8 mouse cellular contexts compared by ENCODE assay signal in the genomic region with DNA sequence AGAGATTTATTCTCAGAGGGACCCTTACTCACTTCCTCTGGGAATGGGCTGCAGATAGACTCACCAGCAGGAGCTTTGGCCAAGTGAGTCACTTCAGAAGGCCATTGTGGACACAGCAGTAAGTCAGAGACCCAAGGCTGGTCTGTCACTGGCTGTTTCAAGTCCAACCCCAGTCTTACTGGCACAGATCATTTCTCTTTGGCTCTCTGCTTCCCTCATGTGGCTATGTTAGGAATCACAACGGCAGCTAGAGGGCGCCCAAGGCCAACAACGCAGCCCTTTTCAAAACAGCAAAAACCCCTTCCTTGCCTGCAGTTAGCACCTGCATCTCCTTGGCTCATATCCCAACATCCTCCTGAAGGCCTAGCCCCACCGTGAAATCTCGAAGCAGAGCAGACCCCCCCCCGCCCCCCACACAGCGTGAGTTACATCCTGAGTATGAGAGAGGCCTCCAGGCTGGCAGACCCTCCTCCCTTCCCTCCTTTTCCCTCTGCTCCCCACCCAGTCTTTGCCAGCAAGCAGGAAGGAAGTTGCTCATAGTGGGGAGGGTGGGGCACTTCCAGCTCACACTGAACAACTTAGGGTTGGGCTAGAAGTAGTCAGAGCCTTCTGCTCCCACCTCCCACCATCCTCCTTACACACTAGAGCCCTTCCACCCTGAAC. TPM values are rescaled to one million over a fixed set of nuclear protein-coding genes. Genes with fewer than 3 reads are reported as not detected.
DNase-seq lines count a peak whose midpoint lies in the region; ATAC-seq and TF ChIP-seq lines count a peak whose summit lies in the region.

No protein-coding gene starts in this region.

- TF ChIP-seq POLR2A in limb, embryonic 14.5 days (IDR thresholded peaks at IDR 0.05; ENCODE audit: borderline replicate concordance, extremely low read depth, insufficient read depth, insufficient read length): no peak

- peak; percentile 92 for DNase-seq in 3T3-L1 (ENCODE audit: low read depth, low spot score)
- DNase-seq in adrenal gland, postnatal 14 days: peak; percentile 90
- peak; percentile 84 for DNase-seq in embryonic facial prominence, embryonic 11.5 days (ENCODE audit: low spot score)
- DNase-seq in heart, adult 9 months (ENCODE audit: low spot score in 2 of 2): peak; percentile 79 to 84
- peak; percentile 68 to 86 for DNase-seq in kidney, adult 8-10 months
- DNase-seq in limb, embryonic 14.5 days (ENCODE audit: low spot score): peak; percentile 69
- peak; percentile 88 for DNase-seq in midbrain, postnatal 0 days (ENCODE audit: low spot score)
- peak; percentile 47 to 57 for DNase-seq in spleen, postnatal 36 days (ENCODE audit: low spot score in 2 of 2)

- no peaks in the 10 kb centered on the region for H3K9me3 ChIP-seq in embryonic facial prominence, embryonic 11.5 days (replicated peaks; ENCODE audit: control insufficient read depth, low read length)
- H3K9me3 ChIP-seq in limb, embryonic 14.5 days (ENCODE audit: control insufficient read depth, low read length): no peaks in the 10 kb centered on the region
- no peaks in the 10 kb centered on the region for H3K9me3 ChIP-seq in midbrain, postnatal 0 days (ENCODE audit: low read length)

- H3K36me3 ChIP-seq in embryonic facial prominence, embryonic 11.5 days (replicated peaks; ENCODE audit: control insufficient read depth, insufficient read depth, low read depth, low read length): no peaks in the 10 kb centered on the region
- H3K36me3 ChIP-seq in limb, embryonic 14.5 days (ENCODE audit: control insufficient read depth, insufficient read depth, low read length): no peaks in the 10 kb centered on the region
- H3K36me3 ChIP-seq in midbrain, postnatal 0 days (ENCODE audit: insufficient read depth, low read length): no peaks in the 10 kb centered on the region

- no peak overlapping the region for H3K27ac ChIP-seq in embryonic facial prominence, embryonic 11.5 days (replicated peaks; ENCODE audit: low read depth, low read length)
- no peak overlapping the region for H3K27ac ChIP-seq in limb, embryonic 14.5 days (replicated peaks; ENCODE audit: low read depth, low read length)
- H3K27ac ChIP-seq in midbrain, postnatal 0 days (ENCODE audit: low read depth, low read length): peak overlapping the region; percentile 34

- WGBS in embryonic facial prominence, embryonic 11.5 days: 2% methylated on average over 7 of the region's 7 CpGs
- WGBS in limb, embryonic 14.5 days: 1% methylated on average over 7 of the region's 7 CpGs
- WGBS in midbrain, postnatal 0 days: 2% methylated on average over 6 of the region's 7 CpGs

- no peak overlapping the region for H3K9ac ChIP-seq in embryonic facial prominence, embryonic 11.5 days (replicated peaks; ENCODE audit: low read length)
- no peak overlapping the region for H3K9ac ChIP-seq in limb, embryonic 14.5 days (ENCODE audit: low read depth, low read length, severe bottlenecking)
- H3K9ac ChIP-seq in midbrain, postnatal 0 days (replicated peaks; ENCODE audit: low read length, poor library complexity, severe bottlenecking): 0 out of 2 replicates have a peak overlapping the region, but pooled peaks have one; percentile 8

- H3K4me2 ChIP-seq in embryonic facial prominence, embryonic 11.5 days (ENCODE audit: low read depth, low read length): no peak overlapping the region
- H3K4me2 ChIP-seq in limb, embryonic 14.5 days (replicated peaks; ENCODE audit: low read depth, low read length, severe bottlenecking): no peak overlapping the region
- no peak overlapping the region for H3K4me2 ChIP-seq in midbrain, postnatal 0 days (ENCODE audit: low read depth, low read length, poor library complexity, severe bottlenecking)

- no peaks in the 10 kb centered on the region for H3K27me3 ChIP-seq in embryonic facial prominence, embryonic 11.5 days (ENCODE audit: control insufficient read depth, insufficient read depth, low read length)
- no peaks in the 10 kb centered on the region for H3K27me3 ChIP-seq in limb, embryonic 14.5 days (ENCODE audit: control insufficient read depth, insufficient read depth, low read length)
- H3K27me3 ChIP-seq in midbrain, postnatal 0 days (ENCODE audit: insufficient read depth, low read length): no peaks in the 10 kb centered on the region

- no peaks in the 10 kb centered on the region for H3K4me1 ChIP-seq in embryonic facial prominence, embryonic 11.5 days (ENCODE audit: control insufficient read depth, insufficient read depth, low read length)
- H3K4me1 ChIP-seq in limb, embryonic 14.5 days (ENCODE audit: control insufficient read depth, insufficient read depth, low read length): no peaks in the 10 kb centered on the region
- H3K4me1 ChIP-seq in midbrain, postnatal 0 days (ENCODE audit: insufficient read depth, low read length): no peaks in the 10 kb centered on the region

- 0 out of 2 replicates have a peak, but pooled peaks have one; percentile 30 for ATAC-seq in embryonic facial prominence, embryonic 11.5 days (replicated peaks; ENCODE audit: insufficient number of reproducible peaks, low FRiP score, low TSS enrichment, low read depth)
- peak; percentile 50; the same call in 1 of the 2 replicates for ATAC-seq in limb, embryonic 14.5 days (ENCODE audit: low FRiP score, low read depth)
- peak; percentile 68 for ATAC-seq in midbrain, postnatal 0 days (ENCODE audit: low FRiP score)

- TF ChIP-seq CTCF in midbrain, postnatal 0 days (IDR thresholded peaks at IDR 0.05): peak; percentile 99

- no peak overlapping the region for H3K4me3 ChIP-seq in embryonic facial prominence, embryonic 11.5 days (ENCODE audit: low read depth, low read length)
- H3K4me3 ChIP-seq in limb, embryonic 14.5 days (replicated peaks; ENCODE audit: low read length): no peak overlapping the region
- no peak overlapping the region for H3K4me3 ChIP-seq in midbrain, postnatal 0 days (ENCODE audit: low read depth, low read length)

RNA-seq across cellular contexts. Expression of gene Nos3, which starts 3.7 kb away (rescaled TPM):
- total RNA-seq in adrenal gland, postnatal 14 days (2021): 16.8 and 18.3 TPM in 2 replicates
- polyA plus RNA-seq in embryonic facial prominence, embryonic 11.5 days (2014; fragmentation: Nextera tagmentation; extraction: Ambion mirVana): 3.2 and 4.2 TPM in 2 replicates
- 7.3 and 7.4 TPM in 2 replicates for polyA plus RNA-seq in limb, embryonic 14.5 days (2012; rRNA removed)
- 4.8 and 6.1 TPM in 2 replicates for polyA plus RNA-seq in limb, embryonic 14.5 days (2014; fragmentation: Nextera tagmentation; extraction: Ambion mirVana)
- total RNA-seq in midbrain, postnatal 0 days (2014; rRNA removed): 11.0 and 14.2 TPM in 2 replicates
- 7.0 and 7.5 TPM in 2 replicates for polyA plus RNA-seq in midbrain, postnatal 0 days (2015; fragmentation: Nextera tagmentation; extraction: Ambion mirVana)

RNA-seq across cellular contexts. Expression of gene Kcnh2, which starts 9.5 kb away (rescaled TPM):
- 10.7 and 11.1 TPM in 2 replicates for total RNA-seq in adrenal gland, postnatal 14 days (2021)
- polyA plus RNA-seq in embryonic facial prominence, embryonic 11.5 days (2014; fragmentation: Nextera tagmentation; extraction: Ambion mirVana): 3.7 and 4.2 TPM in 2 replicates
- 16.2 and 26.5 TPM in 2 replicates for polyA plus RNA-seq in limb, embryonic 14.5 days (2012; rRNA removed)
- polyA plus RNA-seq in limb, embryonic 14.5 days (2014; fragmentation: Nextera tagmentation; extraction: Ambion mirVana): 2.8 and 3.8 TPM in 2 replicates
- total RNA-seq in midbrain, postnatal 0 days (2014; rRNA removed): 46.9 and 60.2 TPM in 2 replicates
- polyA plus RNA-seq in midbrain, postnatal 0 days (2015; fragmentation: Nextera tagmentation; extraction: Ambion mirVana): 10.1 and 11.1 TPM in 2 replicates

RNA-seq across cellular contexts. Expression of gene Atg9b, which starts 31.0 kb away (rescaled TPM):
- total RNA-seq in adrenal gland, postnatal 14 days (2021): 0.41 and 0.60 TPM in 2 replicates
- polyA plus RNA-seq in embryonic facial prominence, embryonic 11.5 days (2014; fragmentation: Nextera tagmentation; extraction: Ambion mirVana): 0.18 and 0.21 TPM in 2 replicates
- 1.7 and 2.4 TPM in 2 replicates for polyA plus RNA-seq in limb, embryonic 14.5 days (2012; rRNA removed)
- 0.54 and 1.3 TPM in 2 replicates for polyA plus RNA-seq in limb, embryonic 14.5 days (2014; fragmentation: Nextera tagmentation; extraction: Ambion mirVana)
- 6.7 and 7.4 TPM in 2 replicates for total RNA-seq in midbrain, postnatal 0 days (2014; rRNA removed)
- polyA plus RNA-seq in midbrain, postnatal 0 days (2015; fragmentation: Nextera tagmentation; extraction: Ambion mirVana): 5.3 and 7.2 TPM in 2 replicates

RNA-seq across cellular contexts. Expression of gene Abcb8, which starts 32.5 kb away (rescaled TPM):
- total RNA-seq in adrenal gland, postnatal 14 days (2021): 80.9 and 92.2 TPM in 2 replicates
- 27.0 and 27.4 TPM in 2 replicates for polyA plus RNA-seq in embryonic facial prominence, embryonic 11.5 days (2014; fragmentation: Nextera tagmentation; extraction: Ambion mirVana)
- polyA plus RNA-seq in limb, embryonic 14.5 days (2012; rRNA removed): 45.3 and 58.3 TPM in 2 replicates
- 35.8 and 37.3 TPM in 2 replicates for polyA plus RNA-seq in limb, embryonic 14.5 days (2014; fragmentation: Nextera tagmentation; extraction: Ambion mirVana)
- total RNA-seq in midbrain, postnatal 0 days (2014; rRNA removed): 65.8 and 71.7 TPM in 2 replicates
- polyA plus RNA-seq in midbrain, postnatal 0 days (2015; fragmentation: Nextera tagmentation; extraction: Ambion mirVana): 42.4 and 51.6 TPM in 2 replicates

RNA-seq across cellular contexts. Expression of gene Asic3, which starts 52.3 kb away (rescaled TPM):
- 1.1 TPM in 1 of 2 replicates, not detected in the other for total RNA-seq in adrenal gland, postnatal 14 days (2021)
- polyA plus RNA-seq in embryonic facial prominence, embryonic 11.5 days (2014; fragmentation: Nextera tagmentation; extraction: Ambion mirVana): 0.42 and 0.45 TPM in 2 replicates
- 3.0 and 6.2 TPM in 2 replicates for polyA plus RNA-seq in limb, embryonic 14.5 days (2012; rRNA removed)
- polyA plus RNA-seq in limb, embryonic 14.5 days (2014; fragmentation: Nextera tagmentation; extraction: Ambion mirVana): 0.36 and 1.2 TPM in 2 replicates
- total RNA-seq in midbrain, postnatal 0 days (2014; rRNA removed): 0.05 TPM in 1 of 2 replicates, not detected in the other
- 0.29 and 0.59 TPM in 2 replicates for polyA plus RNA-seq in midbrain, postnatal 0 days (2015; fragmentation: Nextera tagmentation; extraction: Ambion mirVana)
